Mouse (Mus musculus) forebrain, postnatal 0 days (tissue): ENCODE measurements around the gene Cacna1d. TPM values are rescaled to one million over a fixed set of nuclear protein-coding genes. Genes with fewer than 3 reads are reported as not detected.

ENCODE experiments used
- ATAC-seq: fragments of 200-750 bp; cut with Nextera tagmentation; 2 replicates; pipeline ENCODE4 v1.8.0; 2017; ENCODE audit warnings: mild to moderate bottlenecking, moderate library complexity
- DNase-seq: peaks from one replicate; pipeline ENCODE4 v3.0.0-alpha.2; 2015
- H3K27ac ChIP-seq: fragments of 300-500 bp; sonication (generic); 2 replicates; pipeline ENCODE4 v1.5.1; 2014; ENCODE audit warnings: low read depth, mild to moderate bottlenecking, antibody characterized with exemption, low read length, moderate library complexity, mixed read lengths
- H3K27me3 ChIP-seq: fragments of 300-500 bp; sonication (generic); 2 replicates; pipeline ENCODE4 v1.6.1; 2014; ENCODE audit warnings: mild to moderate bottlenecking, low read length, mixed read lengths; ENCODE audit not compliant: insufficient read depth
- H3K36me3 ChIP-seq: fragments of 300-500 bp; sonication (generic); 2 replicates; pipeline ENCODE4 v1.6.1; 2014; ENCODE audit warnings: mild to moderate bottlenecking, moderate library complexity; ENCODE audit not compliant: insufficient read depth
- H3K4me1 ChIP-seq: fragments of 300-500 bp; sonication (generic); 2 replicates; pipeline ENCODE4 v1.6.1; 2014; ENCODE audit warnings: antibody characterized with exemption; ENCODE audit not compliant: insufficient read depth
- H3K4me2 ChIP-seq: fragments of 300-500 bp; sonication (generic); 2 replicates; pipeline ENCODE4 v1.6.1; 2014; ENCODE audit warnings: low read depth, mild to moderate bottlenecking, moderate library complexity
- H3K4me3 ChIP-seq: fragments of 300-500 bp; sonication (generic); 2 replicates; pipeline ENCODE4 v1.5.1; 2014; ENCODE audit warnings: low read depth, low read length, mixed read lengths
- H3K9ac ChIP-seq: fragments of 300-500 bp; sonication (generic); 2 replicates; pipeline ENCODE4 v1.6.1; 2014; ENCODE audit warnings: mild to moderate bottlenecking
- H3K9me3 ChIP-seq: fragments of 300-500 bp; sonication (generic); 2 replicates; pipeline ENCODE4 v1.6.1; 2016; ENCODE audit warnings: low read length
- CTCF ChIP-seq: sonication (generic); IDR thresholded peaks from 2 replicates; pipeline ENCODE4 v1.5.1; 2016; ENCODE audit warnings: antibody characterized with exemption, control low read depth, low read depth
- WGBS: fragments of 180-500 bp; shearing (Covaris S2); extraction: QIAGEN DNeasy Blood & Tissue Kit; methylation state at CpG from one replicate; pipeline ENCODE4 v1.1.7; 2014; 5-methylcytosine and 5-hydroxymethylcytosine counted together
- polyA plus RNA-seq: library from polyadenylated mRNA; unstranded; fragments of >200 nt; fragmentation: Nextera tagmentation; extraction: Ambion mirVana; gene quantifications from 2 replicates; pipeline ENCODE4 v1.2.1, GENCODE M21; 2015
- total RNA-seq: library from RNA; depleted of rRNA; stranded (reverse); fragments of >200 nt; gene quantifications from 2 replicates; pipeline ENCODE4 v1.2.3, GENCODE M21; 2014

Cacna1d gene
- total and polyA plus RNA-seq, 2 experiments from 2014 or later = 7.2 to 31.3 TPM

DNA sequence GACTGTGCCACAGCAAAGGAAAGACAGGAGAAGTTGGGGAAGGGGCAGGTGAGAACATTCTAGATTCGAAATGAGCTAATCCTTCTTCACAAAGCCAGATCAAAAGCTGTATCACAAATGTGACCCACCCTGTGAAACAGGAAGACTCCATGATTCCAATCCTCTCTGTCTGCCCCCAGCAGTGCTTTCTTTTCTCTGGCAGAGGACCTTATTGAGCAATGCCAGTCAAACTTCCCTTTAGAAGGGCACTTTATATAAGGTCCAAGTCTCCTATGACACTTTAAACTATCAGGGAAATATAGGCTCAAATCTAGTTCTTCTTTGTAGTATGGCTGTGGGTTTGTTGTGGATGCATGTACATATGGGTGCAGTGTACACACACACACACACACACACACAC is 290.9 kb downstream of the Cacna1d start:
- no peak for ATAC-seq
- TF ChIP-seq CTCF = no peak
- WGBS = 92% methylated on average over 1 of the region's 1 CpGs

GRCm38 (mm10) chr14:30198882-30199281 is 292.4 kb downstream of the Cacna1d start:
- H3K9ac ChIP-seq = no peak overlapping the region
- ATAC-seq = no peak
- H3K4me2 ChIP-seq = no peak overlapping the region
- WGBS = 89% methylated on average over 3 of the region's 3 CpGs
- no peaks in the 10 kb centered on the region for H3K36me3 ChIP-seq
- no peak overlapping the region for H3K27ac ChIP-seq
- H3K9me3 ChIP-seq = no peaks in the 10 kb centered on the region
- no peak overlapping the region for H3K4me3 ChIP-seq
- peaks cover 16% of the 10 kb centered on the region; the same call in 1 of the 2 replicates for H3K4me1 ChIP-seq
- H3K27me3 ChIP-seq = no peaks in the 10 kb centered on the region
- no peak for TF ChIP-seq CTCF
- no peak for DNase-seq

More for the DNA sequence above, 290.9 kb downstream of the Cacna1d start:
- no peak for DNase-seq
- no peak overlapping the region for H3K27ac ChIP-seq
- no peaks in the 10 kb centered on the region for H3K27me3 ChIP-seq
- no peaks in the 10 kb centered on the region for H3K9me3 ChIP-seq
- peaks cover 16% of the 10 kb centered on the region; the same call in 1 of the 2 replicates for H3K4me1 ChIP-seq
- H3K36me3 ChIP-seq = no peaks in the 10 kb centered on the region
- no peak overlapping the region for H3K4me3 ChIP-seq
- H3K4me2 ChIP-seq = no peak overlapping the region
- H3K9ac ChIP-seq = no peak overlapping the region

DNA sequence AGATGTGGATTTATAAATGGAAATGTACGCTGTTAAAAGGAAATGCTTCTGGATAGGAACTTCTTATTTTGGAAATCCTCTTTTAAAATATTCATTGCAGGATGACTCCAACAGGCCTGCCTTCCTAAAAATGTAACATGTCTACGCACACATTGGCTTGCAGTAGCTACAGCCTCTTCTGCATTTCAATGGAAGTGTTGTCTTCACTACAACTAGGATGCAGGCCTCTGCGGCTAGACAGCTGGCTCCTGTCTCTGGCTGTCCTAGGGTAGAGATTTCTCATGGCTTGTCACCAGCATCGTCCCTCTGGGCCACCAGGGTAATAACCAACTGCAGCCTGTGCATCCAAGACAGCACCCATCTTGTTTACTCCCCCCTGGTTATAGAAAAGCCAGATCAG is 293.1 kb downstream of the Cacna1d start:
- DNase-seq = no peak
- Histone ChIP-seq H3K36me3 (no peaks in the 10 kb centered on the region), H3K4me1 (peaks cover 16% of the 10 kb centered on the region; the same call in 1 of the 2 replicates), H3K4me2 (no peak overlapping the region), H3K27me3 (no peaks in the 10 kb centered on the region), H3K27ac (no peak overlapping the region), H3K9ac (no peak overlapping the region), H3K4me3 (no peak overlapping the region), H3K9me3 (no peaks in the 10 kb centered on the region)
- TF ChIP-seq CTCF = no peak
- WGBS = 60% methylated on average over 4 of the region's 4 CpGs
- ATAC-seq = peak; percentile 38; the same call in 1 of the 2 replicates

GRCm38 (mm10) chr14:30196959-30197358 is 294.3 kb downstream of the Cacna1d start:
- Histone ChIP-seq H3K9ac (no peak overlapping the region), H3K27ac (no peak overlapping the region), H3K9me3 (no peaks in the 10 kb centered on the region), H3K27me3 (no peaks in the 10 kb centered on the region), H3K4me3 (no peak overlapping the region), H3K36me3 (no peaks in the 10 kb centered on the region), H3K4me2 (no peak overlapping the region), H3K4me1 (peaks cover 16% of the 10 kb centered on the region; the same call in 1 of the 2 replicates)
- WGBS = 38% methylated on average over 1 of the region's 1 CpGs
- 0 out of 2 replicates have a peak, but pooled peaks have one; percentile 18 for TF ChIP-seq CTCF
- ATAC-seq (peak; percentile 23; the same call in 1 of the 2 replicates), DNase-seq (peak; percentile 15)

GRCm38 (mm10) chr14:30196235-30196634 is 295.0 kb downstream of the Cacna1d start:
- 26% methylated on average over 5 of the region's 5 CpGs for WGBS
- peak overlapping the region; percentile 29; the same call in 1 of the 2 replicates for H3K27ac ChIP-seq
- ATAC-seq = peak; percentile 72; the same call in 1 of the 2 replicates

GRCm38 (mm10) chr14:30190308-30190971 is 300.8 kb downstream of the Cacna1d start:
- Histone ChIP-seq H3K4me2 (no peak overlapping the region), H3K36me3 (no peaks in the 10 kb centered on the region), H3K27me3 (no peaks in the 10 kb centered on the region), H3K9ac (no peak overlapping the region), H3K4me1 (no peaks in the 10 kb centered on the region), H3K9me3 (no peaks in the 10 kb centered on the region), H3K27ac (no peak overlapping the region), H3K4me3 (no peak overlapping the region)
- TF ChIP-seq CTCF = no peak
- DNase-seq (no peak), ATAC-seq (no peak)
- 78% methylated on average over 5 of the region's 5 CpGs for WGBS

More at GRCm38 (mm10) chr14:30196235-30196634, 295.0 kb downstream of the Cacna1d start:
- no peak for TF ChIP-seq CTCF
- Histone ChIP-seq H3K9ac (no peak overlapping the region), H3K36me3 (no peaks in the 10 kb centered on the region), H3K4me1 (peaks cover 16% of the 10 kb centered on the region; the same call in 1 of the 2 replicates), H3K4me3 (no peak overlapping the region), H3K9me3 (no peaks in the 10 kb centered on the region), H3K27me3 (no peaks in the 10 kb centered on the region), H3K4me2 (no peak overlapping the region)
- peak; percentile 16 for DNase-seq

DNA sequence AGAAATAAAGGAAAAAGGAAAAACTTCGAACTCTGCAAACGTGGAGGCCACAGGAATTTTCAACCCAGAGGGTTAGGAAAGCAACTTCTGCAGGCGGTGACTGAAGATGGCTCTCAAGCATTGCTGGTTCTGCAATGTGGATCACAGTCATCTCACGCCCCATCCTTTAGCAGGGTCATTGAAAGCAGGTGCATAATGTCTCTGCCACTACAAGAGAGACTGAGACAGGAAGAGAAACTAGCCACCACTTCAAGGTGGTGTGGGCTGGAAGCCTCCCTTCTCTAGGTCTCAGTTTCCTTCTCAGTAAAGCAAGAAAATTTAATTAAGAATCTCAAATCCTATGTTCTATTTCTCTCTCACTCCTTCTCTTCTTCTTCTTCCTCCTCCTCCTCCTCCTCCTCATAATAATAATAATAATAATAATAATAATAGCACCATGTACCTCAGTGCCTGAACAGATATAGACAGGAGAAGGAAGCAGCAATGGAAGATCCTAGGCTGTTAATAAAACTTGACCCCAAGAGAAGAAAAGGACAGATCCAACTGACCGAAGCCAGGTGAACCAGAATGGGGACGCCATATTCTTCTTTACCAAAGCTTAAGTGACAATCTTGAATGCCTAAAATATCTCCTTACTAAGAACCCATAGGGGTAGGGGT is 305.5 kb downstream of the Cacna1d start:
- H3K4me3 ChIP-seq = no peak overlapping the region
- no peak for DNase-seq
- H3K27me3 ChIP-seq = no peaks in the 10 kb centered on the region
- 95% methylated on average over 6 of the region's 6 CpGs for WGBS
- no peaks in the 10 kb centered on the region; the same call in 1 of the 2 replicates for H3K36me3 ChIP-seq
- H3K4me1 ChIP-seq = no peaks in the 10 kb centered on the region
- no peak overlapping the region for H3K4me2 ChIP-seq
- H3K9me3 ChIP-seq = no peaks in the 10 kb centered on the region
- no peak for ATAC-seq
- no peak for TF ChIP-seq CTCF
- no peak overlapping the region for H3K9ac ChIP-seq
- H3K27ac ChIP-seq = no peak overlapping the region
